Mouse (Mus musculus) E14TG2a.4 (cell line): ENCODE measurements around the gene Pex26.
A peak's percentile ranks its signal among the peaks of the same experiment; 100 is the strongest.

Experiments
- H3K27me3 ChIP-seq: 2 replicates; pipeline ENCODE4 v1.6.1; 2014; ENCODE audit warnings: low read length, control low read depth; ENCODE audit not compliant: insufficient read depth
- H3K36me3 ChIP-seq: 2 replicates; pipeline ENCODE4 v1.6.1; 2014; ENCODE audit warnings: low read length, control low read depth; ENCODE audit not compliant: insufficient read depth
- H3K4me1 ChIP-seq: replicated peaks from 2 replicates; pipeline ENCODE4 v1.6.1; 2014; ENCODE audit warnings: low read depth, low read length, control low read depth
- H3K4me3 ChIP-seq: replicated peaks from 2 replicates; pipeline ENCODE4 v1.5.1; 2014; ENCODE audit warnings: mild to moderate bottlenecking, low read length
- H3K9me3 ChIP-seq: 2 replicates; pipeline ENCODE4 v1.6.1; 2014; ENCODE audit warnings: low read length, control low read depth
- CTCF ChIP-seq: conservative IDR thresholded peaks from 2 replicates; pipeline ENCODE4 v1.5.1; 2014; ENCODE audit warnings: low read length
- NANOG ChIP-seq: IDR thresholded peaks from 2 replicates; pipeline ENCODE4 v1.6.1; 2014; ENCODE audit warnings: borderline replicate concordance, low read length, mixed read lengths
- POU5F1 ChIP-seq: IDR thresholded peaks from 2 replicates; pipeline ENCODE4 v1.6.1; 2014; ENCODE audit warnings: low read length, borderline replicate concordance

The Pex26 gene

GRCm38 (mm10) chr6:121145010-121145604 is 38.4 kb upstream of the Pex26 start:
- no peak for TF ChIP-seq NANOG
- no peak for TF ChIP-seq POU5F1
- TF ChIP-seq CTCF = no peak
- Histone ChIP-seq H3K9me3 (no peaks in the 10 kb centered on the region), H3K36me3 (no peaks in the 10 kb centered on the region), H3K4me3 (no peak overlapping the region), H3K27me3 (no peaks in the 10 kb centered on the region), H3K4me1 (peaks cover 88% of the 10 kb centered on the region)

- Histone ChIP-seq H3K4me3 (no peak overlapping the region), H3K4me1 (peaks cover 80% of the 10 kb centered on the region), H3K9me3 (no peaks in the 10 kb centered on the region), H3K36me3 (no peaks in the 10 kb centered on the region), H3K27me3 (no peaks in the 10 kb centered on the region)
- TF ChIP-seq NANOG = no peak
- no peak for TF ChIP-seq CTCF
- TF ChIP-seq POU5F1 = no peak
These were observed 37.6 kb upstream of the Pex26 start for GRCm38 (mm10) chr6:121145906-121146305.

GRCm38 (mm10) chr6:121146798-121147197 is 36.7 kb upstream of the Pex26 start:
- H3K36me3 ChIP-seq = no peaks in the 10 kb centered on the region
- no peaks in the 10 kb centered on the region for H3K9me3 ChIP-seq
- no peaks in the 10 kb centered on the region for H3K27me3 ChIP-seq
- TF ChIP-seq POU5F1 (no peak), NANOG (no peak), CTCF (no peak)
- H3K4me1 ChIP-seq = peaks cover 75% of the 10 kb centered on the region
- no peak overlapping the region for H3K4me3 ChIP-seq

- no peaks in the 10 kb centered on the region for H3K9me3 ChIP-seq
- TF ChIP-seq POU5F1 (no peak), CTCF (no peak), NANOG (no peak)
- H3K4me3 ChIP-seq = no peak overlapping the region
- H3K36me3 ChIP-seq = no peaks in the 10 kb centered on the region
- H3K4me1 ChIP-seq = peaks cover 80% of the 10 kb centered on the region
- H3K27me3 ChIP-seq = no peaks in the 10 kb centered on the region
These were observed 35.1 kb upstream of the Pex26 start for GRCm38 (mm10) chr6:121148360-121148759.

- Histone ChIP-seq H3K9me3 (no peaks in the 10 kb centered on the region), H3K4me3 (0 out of 2 replicates have a peak overlapping the region, but pooled peaks have one; percentile 2), H3K36me3 (no peaks in the 10 kb centered on the region), H3K4me1 (peaks cover 70% of the 10 kb centered on the region), H3K27me3 (no peaks in the 10 kb centered on the region)
- TF ChIP-seq POU5F1 (no peak), CTCF (no peak), NANOG (no peak)
These were observed 34.0 kb upstream of the Pex26 start for GRCm38 (mm10) chr6:121149420-121149819.

- no peaks in the 10 kb centered on the region for H3K27me3 ChIP-seq
- no peaks in the 10 kb centered on the region for H3K9me3 ChIP-seq
- H3K36me3 ChIP-seq = no peaks in the 10 kb centered on the region
- H3K4me3 ChIP-seq = no peak overlapping the region
- peaks cover 62% of the 10 kb centered on the region for H3K4me1 ChIP-seq
- peak; percentile 58 for TF ChIP-seq CTCF
- no peak for TF ChIP-seq POU5F1
- TF ChIP-seq NANOG = no peak
These were observed 33.3 kb upstream of the Pex26 start for GRCm38 (mm10) chr6:121150126-121150525.

GRCm38 (mm10) chr6:121151732-121152131 is 31.7 kb upstream of the Pex26 start:
- H3K36me3 ChIP-seq = no peaks in the 10 kb centered on the region
- H3K27me3 ChIP-seq = no peaks in the 10 kb centered on the region
- no peak overlapping the region for H3K4me3 ChIP-seq
- peaks cover 53% of the 10 kb centered on the region for H3K4me1 ChIP-seq
- no peaks in the 10 kb centered on the region for H3K9me3 ChIP-seq
- TF ChIP-seq POU5F1 (no peak), CTCF (no peak), NANOG (no peak)

- TF ChIP-seq POU5F1 (no peak), CTCF (no peak), NANOG (no peak)
- H3K36me3 ChIP-seq = no peaks in the 10 kb centered on the region
- H3K9me3 ChIP-seq = no peaks in the 10 kb centered on the region
- H3K27me3 ChIP-seq = 0 out of 2 replicates have a peak, but pooled peaks cover 3% of the 10 kb centered on the region
- peaks cover 41% of the 10 kb centered on the region for H3K4me1 ChIP-seq
- H3K4me3 ChIP-seq = no peak overlapping the region
These were observed 30.3 kb upstream of the Pex26 start for GRCm38 (mm10) chr6:121153177-121153576.
